Mouse (Mus musculus) bone marrow, adult 2 months (tissue): Measurements from ENCODE around the gene Bin2. TPM values are rescaled to one million over a fixed set of nuclear protein-coding genes. Genes with fewer than 3 reads are reported as not detected.
"Not testable (repeated sequence)": the region's sequence is repeated elsewhere in the genome, so short reads cannot be mapped to it uniquely, and the experiment has no call there.

ENCODE experiments used
- H3K27ac ChIP-seq: fragments of 200-500 bp; 2 replicates; pipeline ENCODE4 v1.5.1; 2012; ENCODE audit warnings: low read depth, mild to moderate bottlenecking, control low read depth, inconsistent platforms, low read length; ENCODE audit not compliant: control insufficient read depth, poor library complexity, insufficient read depth
- H3K4me1 ChIP-seq: fragments of 200-500 bp; 2 replicates; pipeline ENCODE4 v1.6.1; 2011; ENCODE audit warnings: low read length; ENCODE audit not compliant: control insufficient read depth, insufficient read depth
- H3K4me3 ChIP-seq: fragments of 200-500 bp; replicated peaks from 2 replicates; pipeline ENCODE3; 2011; ENCODE audit warnings: mild to moderate bottlenecking, low read depth, low read length, control low read depth; ENCODE audit not compliant: control insufficient read depth
- CTCF ChIP-seq: fragments of 200-500 bp; IDR thresholded peaks from 2 replicates; pipeline ENCODE4 v1.5.1; 2011; ENCODE audit warnings: low read length, control low read depth; ENCODE audit not compliant: control insufficient read depth, insufficient read depth
- POLR2A ChIP-seq: fragments of 200-500 bp; IDR thresholded peaks from 2 replicates; pipeline ENCODE4 v1.6.1; 2011; ENCODE audit warnings: low read depth, mild to moderate bottlenecking, control low read depth, low read length, borderline replicate concordance; ENCODE audit not compliant: control insufficient read depth
- WGBS: fragments of 180-500 bp; shearing (Covaris S2); methylation state at CpG from one replicate; pipeline ENCODE4 v1.1.7; 2018; 5-methylcytosine and 5-hydroxymethylcytosine counted together
- polyA plus RNA-seq: library from polyadenylated mRNA; stranded (reverse); fragments of >200 nt; gene quantifications from 2 replicates; pipeline ENCODE4 v1.2.4, GENCODE M21; 2011; ENCODE audit warnings: low replicate concordance; ENCODE audit not compliant: missing spikeins, insufficient read depth, insufficient read length

The Bin2 gene
- polyA plus RNA-seq, 1 experiment, result 139 TPM

DNA sequence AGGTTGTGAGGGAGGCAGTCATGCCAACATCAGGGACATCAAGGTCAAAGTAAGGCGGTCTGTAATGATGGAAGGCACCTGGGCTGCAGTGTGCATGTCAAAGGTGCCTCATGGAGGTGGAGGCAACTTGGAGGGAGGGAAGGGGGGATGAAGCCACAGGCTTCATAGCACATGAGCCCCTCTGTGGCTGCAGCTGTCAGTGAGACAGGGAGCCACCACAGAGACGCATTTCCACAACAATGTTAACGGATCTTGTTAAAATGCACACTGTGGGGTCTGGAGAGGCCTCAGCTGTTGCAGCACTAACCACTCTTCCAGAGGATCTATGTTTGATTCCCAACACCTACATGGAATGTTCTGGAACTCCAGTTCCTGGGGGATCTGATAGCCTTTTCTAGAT lies 39.2 kb downstream of the Bin2 start:
- 84% methylated on average over 3 of the region's 3 CpGs for WGBS
- TF ChIP-seq POLR2A (no peak), CTCF (no peak)
- Histone ChIP-seq H3K4me1 (peaks cover 5% of the 10 kb centered on the region), H3K4me3 (no peak overlapping the region), H3K27ac (no peak overlapping the region)

GRCm38 (mm10) chr15:100628797-100629196 lies 40.6 kb downstream of the Bin2 start:
- WGBS, result 71% methylated on average over 7 of the region's 7 CpGs
- peaks cover 5% of the 10 kb centered on the region for H3K4me1 ChIP-seq
- no peak overlapping the region for H3K27ac ChIP-seq
- no peak overlapping the region for H3K4me3 ChIP-seq
- TF ChIP-seq POLR2A (no peak), CTCF (no peak)

- H3K4me1 ChIP-seq, result peaks cover 3% of the 10 kb centered on the region
These were observed 41.5 kb downstream of the Bin2 start for GRCm38 (mm10) chr15:100627774-100628370.

GRCm38 (mm10) chr15:100627287-100627686 lies 42.1 kb downstream of the Bin2 start:
- Histone ChIP-seq H3K4me1 (peaks cover 3% of the 10 kb centered on the region), H3K27ac (no peak overlapping the region), H3K4me3 (no peak overlapping the region)
- TF ChIP-seq POLR2A (no peak), CTCF (no peak)
- 51% methylated on average over 10 of the region's 10 CpGs for WGBS

More at GRCm38 (mm10) chr15:100627774-100628370, 41.5 kb downstream of the Bin2 start:
- H3K4me3 ChIP-seq, result no peak overlapping the region
- H3K27ac ChIP-seq, result no peak overlapping the region
- 69% methylated on average over 11 of the region's 11 CpGs for WGBS
- TF ChIP-seq POLR2A (no peak), CTCF (no peak)

- Histone ChIP-seq H3K4me3 (no peak overlapping the region), H3K4me1 (0 out of 2 replicates have a peak, but pooled peaks cover 1% of the 10 kb centered on the region), H3K27ac (no peak overlapping the region)
- 89% methylated on average over 3 of the region's 3 CpGs for WGBS
- no peak for TF ChIP-seq CTCF
- no peak for TF ChIP-seq POLR2A
These were observed 44.9 kb downstream of the Bin2 start for GRCm38 (mm10) chr15:100624435-100624834.

DNA sequence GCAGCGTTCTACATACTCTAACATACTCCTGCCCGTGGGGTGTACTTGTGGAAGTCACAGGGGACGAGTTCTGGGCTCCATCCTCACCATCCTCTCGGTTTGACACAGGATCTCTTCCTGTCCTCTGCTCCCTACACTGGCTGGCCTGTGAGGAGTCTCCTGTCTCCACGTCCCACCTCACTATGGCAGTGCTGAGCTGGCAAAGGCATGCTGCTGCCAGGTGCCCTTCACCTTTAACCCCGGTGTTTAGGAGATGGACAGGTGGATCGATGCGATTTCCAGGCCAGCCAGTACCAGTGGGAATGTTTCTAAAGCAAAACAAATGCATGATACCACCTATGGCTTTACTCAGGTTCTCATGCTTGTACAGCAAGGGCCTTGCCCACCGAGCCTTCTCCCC lies 45.6 kb downstream of the Bin2 start:
- H3K4me3 ChIP-seq, result no peak overlapping the region
- no peak for TF ChIP-seq CTCF
- TF ChIP-seq POLR2A, result no peak
- WGBS, result 90% methylated on average over 9 of the region's 9 CpGs
- no peak overlapping the region for H3K27ac ChIP-seq
- 0 out of 2 replicates have a peak, but pooled peaks cover 1% of the 10 kb centered on the region for H3K4me1 ChIP-seq

GRCm38 (mm10) chr15:100622164-100622563 lies 47.2 kb downstream of the Bin2 start:
- Histone ChIP-seq H3K27ac (no peak overlapping the region; the same call in 1 of the 2 replicates), H3K4me3 (no peak overlapping the region), H3K4me1 (0 out of 2 replicates have a peak, but pooled peaks cover 1% of the 10 kb centered on the region)
- TF ChIP-seq CTCF (no peak), POLR2A (no peak)
- 21% methylated on average over 7 of the region's 7 CpGs for WGBS

DNA sequence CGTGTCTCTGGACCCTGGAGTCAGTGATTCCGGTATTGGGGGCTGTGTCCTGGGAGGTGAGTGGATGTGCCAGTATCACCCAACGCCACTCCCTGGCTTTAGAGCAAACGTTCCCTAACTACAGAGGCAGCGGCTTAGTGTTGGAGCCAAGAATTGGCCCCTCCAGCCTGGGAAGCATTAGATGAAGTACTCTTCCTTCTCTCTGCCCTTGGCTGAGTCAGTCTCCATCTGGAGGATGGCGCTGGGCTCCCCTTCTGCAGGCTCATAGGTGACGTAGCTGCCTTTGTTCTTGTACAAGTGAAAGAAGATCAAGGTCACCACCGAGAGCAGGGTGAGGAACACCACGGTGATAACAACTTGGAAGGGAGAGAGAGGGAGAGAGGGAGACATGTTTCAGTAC lies 47.7 kb downstream of the Bin2 start:
- H3K4me3 ChIP-seq, H3K27ac ChIP-seq, H3K4me1 ChIP-seq: not testable (repeated sequence)
- 58% methylated on average over 9 of the region's 9 CpGs for WGBS

DNA sequence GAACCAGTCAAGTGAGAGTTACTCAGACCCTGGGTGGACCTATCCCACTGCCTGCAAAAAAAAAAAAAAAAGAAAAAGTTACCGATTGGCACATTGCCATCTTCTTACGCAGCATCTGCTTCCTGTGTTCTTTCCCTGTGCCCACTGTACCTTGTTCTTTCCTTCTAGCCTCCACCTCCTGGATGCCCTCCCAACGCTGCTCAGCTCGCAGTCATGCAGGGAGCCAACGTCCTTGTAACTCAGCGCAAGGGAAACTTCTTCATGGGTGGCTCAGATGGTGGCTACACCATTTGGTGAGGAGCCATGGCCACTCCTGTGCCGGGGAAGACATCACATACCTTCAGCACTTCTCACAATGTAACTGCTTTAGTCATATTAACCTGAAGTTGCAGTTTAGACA lies 50.2 kb downstream of the Bin2 start:
- no peak overlapping the region for H3K4me3 ChIP-seq
- TF ChIP-seq CTCF (no peak), POLR2A (no peak)
- 45% methylated on average over 7 of the region's 7 CpGs for WGBS
- H3K27ac ChIP-seq, result no peak overlapping the region
- peaks cover 5% of the 10 kb centered on the region; the same call in 1 of the 2 replicates for H3K4me1 ChIP-seq
